Mouse (Mus musculus) heart, postnatal 36 days (tissue): ENCODE results near the gene Apob. TPM values are rescaled to one million over a fixed set of nuclear protein-coding genes. Genes with fewer than 3 reads are reported as not detected.
A peak's percentile ranks its signal among the peaks of the same experiment; 100 is the strongest.
"Not testable (repeated sequence)": the region's sequence is repeated elsewhere in the genome, so short reads cannot be mapped to it uniquely, and the experiment has no call there.

ENCODE experiments used
- DNase-seq, 2 experiments: peaks; one replicate each; pipeline ENCODE4 v3.0.0; 2021 to 2022
- intact Hi-C: fragments of 180-260 bp; cut with DNase I; formaldehyde crosslinking; loops from one replicate; pipeline ENCODE4 v1.15.1; 2025
- total RNA-seq, 2 experiments: library from RNA; stranded (reverse); gene quantifications; 2 replicates each; pipeline ENCODE4 v1.2.3; 2021

Apob gene
- not detected for total RNA-seq

DNA sequence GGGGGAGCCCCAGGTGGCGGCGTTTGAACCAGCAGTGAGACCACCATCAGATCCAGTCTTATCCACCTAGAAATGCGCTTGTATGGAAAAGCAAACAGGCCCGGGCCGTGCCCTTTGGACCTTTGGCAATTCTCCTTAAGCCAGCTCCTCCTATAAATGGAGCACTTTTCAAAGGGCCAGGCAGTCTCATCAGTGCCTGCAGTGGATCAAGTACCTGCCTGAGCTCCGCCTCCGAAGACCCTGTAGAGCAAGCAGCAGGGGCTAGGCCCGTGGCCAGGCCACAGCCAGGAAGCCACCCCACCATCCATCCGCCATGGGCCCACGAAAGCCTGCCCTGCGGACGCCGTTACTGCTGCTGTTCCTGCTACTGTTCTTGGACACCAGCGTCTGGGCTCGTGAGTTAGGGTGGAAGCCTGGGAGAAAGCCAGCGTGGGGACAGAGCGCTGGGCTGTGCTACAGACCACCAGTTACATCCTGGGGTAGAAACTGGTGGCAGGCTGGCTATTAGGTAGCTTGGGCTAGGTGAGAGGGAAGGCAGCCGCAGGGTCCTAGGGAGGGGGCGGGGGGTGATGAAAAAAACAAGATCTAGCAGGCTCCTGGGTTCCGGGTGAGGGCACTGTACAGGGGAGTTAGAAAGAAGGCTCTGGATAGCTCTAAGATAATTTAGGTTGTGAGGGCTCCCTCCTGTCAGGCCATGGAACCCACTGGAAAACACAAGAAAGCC lies at the start of gene Apob:
Gene Apob (plus strand): TSS at position 183 of the 724 bp plus-strand sequence.
- no peak for DNase-seq
- intact Hi-C loops: loop anchor here (2.0 kb wide), 3 partner anchors 73 to 199 kb away; no protein-coding TSS in a partner anchor

DNA sequence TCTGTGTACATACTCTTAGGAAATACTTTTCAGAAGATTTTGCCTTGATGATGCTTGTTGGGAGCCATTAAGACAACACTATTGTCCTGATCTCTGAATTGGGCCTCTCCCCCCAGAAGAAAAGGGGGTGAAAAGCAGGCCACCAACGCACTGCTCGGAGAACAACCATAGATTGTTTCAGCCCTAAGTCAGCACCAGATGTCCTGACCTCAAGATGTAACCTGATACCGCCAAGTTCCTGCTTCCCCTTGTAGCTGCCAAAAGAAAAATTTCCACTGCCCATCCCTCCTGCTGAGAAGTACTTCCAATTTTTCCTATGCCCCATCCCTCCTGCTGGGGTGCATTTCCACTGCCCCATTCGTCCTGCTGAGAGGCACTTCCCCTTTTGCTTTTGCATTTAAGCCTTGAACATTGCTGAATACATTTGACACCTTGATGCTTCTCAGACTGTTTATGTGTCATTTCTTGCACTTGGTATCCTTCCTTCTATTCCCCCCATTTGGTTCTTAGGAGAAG lies 45.0 kb upstream of the Apob start:
- no peak for DNase-seq
- intact Hi-C loops: no loop called here

DNA sequence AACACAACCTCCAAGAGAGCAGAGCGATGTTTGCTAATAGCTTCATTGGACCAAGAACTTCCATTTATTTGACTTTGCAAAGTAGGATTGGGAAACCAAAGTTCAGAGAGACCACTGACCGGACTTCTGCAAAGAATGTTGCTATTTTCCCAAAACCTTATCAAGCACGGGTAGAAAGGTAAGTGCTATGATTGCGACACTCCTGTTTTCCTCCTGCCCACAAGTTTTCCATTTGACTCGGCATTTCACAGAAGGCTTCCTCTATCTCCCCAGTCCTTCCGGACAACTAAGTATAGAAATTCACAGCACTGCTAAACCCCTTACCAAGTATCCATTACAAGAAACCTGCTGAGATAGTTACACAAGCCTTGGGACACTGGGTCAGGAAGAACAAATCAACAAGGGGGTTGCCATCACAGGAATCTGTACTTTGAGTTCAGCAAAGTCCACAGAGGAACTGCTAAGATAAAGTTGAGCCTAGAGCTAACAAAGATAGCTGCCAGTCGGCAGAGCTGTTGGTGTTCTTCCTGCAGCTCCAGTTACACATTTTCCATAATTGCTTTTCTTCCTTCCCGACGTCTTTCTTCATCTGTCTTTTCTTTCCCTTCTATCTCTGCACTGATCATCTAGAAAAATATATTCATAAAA lies 27.2 kb upstream of the Apob start:
- intact Hi-C loops: no loop called here
- no peak for DNase-seq

DNA sequence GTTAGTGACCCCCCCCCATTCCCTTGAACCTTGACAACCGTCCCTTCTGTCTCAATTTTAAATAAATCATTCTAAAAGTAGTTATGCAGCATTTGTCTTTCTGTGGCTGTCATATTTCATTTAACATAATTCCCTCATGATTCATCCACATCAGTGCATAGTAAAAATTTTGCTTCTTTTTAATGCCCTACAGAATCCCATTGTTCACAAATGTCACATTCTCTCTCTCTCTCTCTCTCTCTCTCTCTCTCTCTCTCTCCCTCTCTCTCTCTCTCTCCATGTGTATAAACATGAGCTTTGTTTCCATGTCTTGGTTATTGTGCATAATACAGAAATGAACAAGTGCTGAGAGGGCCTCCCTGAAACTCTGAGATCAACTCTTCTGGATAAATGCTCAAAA lies 18.6 kb upstream of the Apob start:
- DNase-seq: no peak
- intact Hi-C loops: no loop called here

DNA sequence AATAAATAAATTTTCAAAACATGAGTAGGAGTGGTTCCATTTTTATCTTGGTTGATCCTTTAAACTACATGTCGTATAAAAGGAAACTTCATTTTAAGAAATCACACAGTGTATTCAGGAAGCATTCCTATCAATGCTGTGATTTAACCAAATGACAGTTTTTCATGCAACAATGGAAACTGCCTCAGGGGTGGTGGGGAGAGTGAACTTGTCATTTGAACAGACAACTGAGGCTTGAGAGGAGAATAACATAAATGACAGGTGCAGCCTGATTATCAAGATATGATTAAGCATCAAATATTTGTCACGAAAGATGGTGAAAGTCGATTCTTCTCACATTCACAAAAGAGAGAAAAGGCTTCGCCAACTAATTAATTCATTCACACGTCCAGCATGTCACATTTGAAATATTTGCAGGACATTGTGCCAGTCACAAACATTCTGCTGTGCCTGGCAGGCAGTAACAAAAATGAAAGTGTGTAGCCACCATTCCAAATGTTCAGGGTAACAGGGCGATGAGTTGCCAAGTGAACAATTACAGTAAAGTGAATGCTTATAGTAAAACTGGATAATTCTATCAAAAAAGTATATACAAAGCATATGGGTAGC lies 18.0 kb upstream of the Apob start:
- intact Hi-C loops: no loop called here
- DNase-seq: no peak

DNA sequence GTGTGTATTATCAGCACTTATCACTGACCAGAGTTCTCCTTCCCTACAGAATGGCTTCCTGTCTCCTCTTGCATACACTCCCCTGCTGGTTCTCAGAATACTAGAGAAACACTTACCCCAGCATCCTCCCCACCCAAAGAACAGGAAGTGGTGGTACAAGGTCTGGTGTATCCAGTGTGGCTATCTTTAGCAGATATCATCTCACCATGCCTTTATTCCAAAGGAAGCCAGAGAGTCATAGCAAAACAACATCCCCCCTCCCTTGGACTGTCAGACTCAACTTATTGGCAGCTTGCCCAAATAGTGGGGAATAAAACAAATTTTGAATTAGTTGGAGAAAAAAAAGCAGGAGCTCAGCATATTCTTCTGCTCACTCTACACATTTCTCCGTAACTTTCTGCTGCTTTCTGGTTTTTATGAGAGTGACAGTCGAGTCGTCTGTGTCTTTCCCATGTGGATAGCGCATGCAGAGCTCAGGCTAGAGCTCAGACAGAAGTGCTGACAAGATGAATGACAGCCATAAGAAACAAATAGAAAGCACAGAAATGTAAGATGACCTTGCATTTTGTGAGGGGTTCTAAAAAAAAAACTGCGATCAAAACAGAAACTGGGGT lies 15.0 kb upstream of the Apob start:
- intact Hi-C loops: no loop called here
- DNase-seq: no peak

DNA sequence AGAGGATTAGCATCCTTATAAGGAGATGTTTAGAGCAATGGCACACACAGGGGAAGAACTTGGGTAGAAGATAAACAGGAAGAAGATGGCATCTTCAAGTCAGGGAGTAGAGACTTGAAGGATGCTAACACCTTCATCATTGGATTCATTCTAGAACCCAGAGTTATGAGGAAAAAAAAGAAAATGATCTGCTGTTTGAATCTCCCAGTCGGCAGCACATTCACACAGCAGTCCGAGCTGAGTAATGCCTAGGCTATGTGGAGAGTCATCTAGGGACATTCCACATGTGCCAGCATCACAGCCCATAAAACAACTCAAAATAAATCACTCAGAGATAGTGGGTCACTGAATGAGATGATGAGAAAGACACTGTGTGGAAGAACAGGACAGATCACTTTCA lies 10.2 kb upstream of the Apob start:
- intact Hi-C loops: no loop called here

DNA sequence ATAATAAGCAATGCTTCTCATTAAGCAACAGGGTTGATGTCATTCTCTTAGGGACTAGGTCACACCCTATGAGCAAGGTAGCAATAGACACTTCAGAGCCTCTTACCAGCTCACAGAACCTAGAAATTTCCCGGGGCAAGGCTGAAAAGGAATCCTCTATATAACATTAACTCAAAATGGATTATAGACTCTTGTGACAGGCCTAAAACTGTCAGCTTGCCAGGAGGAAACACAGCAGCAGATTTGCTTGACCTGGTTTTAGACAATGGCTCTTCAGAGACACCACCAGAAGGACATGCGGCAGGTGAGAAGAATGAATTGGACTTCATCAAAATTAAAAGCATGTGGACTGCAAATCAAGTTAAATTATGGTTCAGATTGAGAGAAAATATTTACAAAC lies 7.1 kb upstream of the Apob start:
- no peak for DNase-seq
- intact Hi-C loops: no loop called here

More for the DNA sequence above, 10.2 kb upstream of the Apob start:
- no peak for DNase-seq

DNA sequence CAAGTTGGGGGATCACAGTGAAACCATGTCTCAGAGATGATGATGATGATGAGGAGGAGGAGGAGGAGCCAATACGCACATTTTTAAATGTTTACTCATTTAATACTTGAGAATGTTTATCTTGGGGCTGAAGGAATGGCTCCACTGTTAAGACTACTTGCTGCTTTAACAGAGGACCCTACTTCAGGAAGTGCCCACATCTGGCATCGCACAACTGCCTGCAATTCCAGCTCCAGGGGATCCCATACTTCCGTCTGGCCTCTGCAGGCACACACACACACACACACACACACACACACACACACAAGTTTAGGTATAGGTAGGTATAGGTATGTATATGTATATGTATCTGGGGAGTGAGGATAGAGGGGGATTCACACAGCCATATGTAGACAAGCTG lies 6.6 kb upstream of the Apob start:
- no peak for DNase-seq
- intact Hi-C loops: no loop called here

DNA sequence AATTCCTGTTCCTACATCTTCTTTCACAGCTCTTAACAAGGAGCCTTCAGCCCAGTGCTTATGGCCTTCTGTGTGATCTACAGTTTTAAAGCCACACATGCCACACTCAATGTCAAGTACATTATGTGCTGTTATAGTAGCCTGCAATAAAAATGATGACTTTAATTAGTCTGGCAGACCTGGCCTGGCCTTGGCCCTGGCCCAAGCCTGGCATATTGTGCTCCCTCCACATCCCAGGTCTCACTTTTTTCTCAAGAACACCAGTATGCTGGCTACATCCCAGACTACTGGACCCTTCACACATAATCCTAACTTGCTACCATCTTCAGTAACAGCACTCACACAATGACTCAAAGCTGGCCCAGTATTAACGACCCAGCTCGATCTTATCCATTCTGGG lies 5.7 kb upstream of the Apob start:
- intact Hi-C loops: no loop called here
- DNase-seq: no peak

DNA sequence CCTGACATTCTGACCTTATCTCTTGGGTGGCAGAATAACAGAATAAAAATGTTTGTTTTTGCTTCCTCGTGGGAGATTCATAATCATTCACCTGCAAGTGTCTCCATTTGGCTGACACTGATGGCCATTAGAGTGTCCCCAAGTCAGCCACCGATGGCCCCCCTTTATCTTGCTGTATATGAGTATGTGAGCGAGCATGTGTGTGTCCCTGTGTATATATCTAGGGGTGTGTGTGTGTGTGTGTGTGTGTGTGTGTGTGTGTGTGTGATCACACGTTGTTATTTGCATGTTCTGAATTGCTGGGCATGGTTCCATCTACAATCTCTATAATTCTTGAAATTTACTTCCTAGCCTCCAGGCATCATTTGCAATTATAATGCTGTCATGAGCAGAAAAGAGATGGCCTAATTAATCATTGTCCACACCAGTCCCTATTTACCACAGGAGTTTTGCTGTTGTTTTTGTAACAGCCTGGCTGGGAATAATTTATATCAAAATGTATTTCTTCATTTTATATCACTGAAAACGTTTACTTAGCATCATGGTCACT lies 3.6 kb upstream of the Apob start:
- intact Hi-C loops: no loop called here

DNA sequence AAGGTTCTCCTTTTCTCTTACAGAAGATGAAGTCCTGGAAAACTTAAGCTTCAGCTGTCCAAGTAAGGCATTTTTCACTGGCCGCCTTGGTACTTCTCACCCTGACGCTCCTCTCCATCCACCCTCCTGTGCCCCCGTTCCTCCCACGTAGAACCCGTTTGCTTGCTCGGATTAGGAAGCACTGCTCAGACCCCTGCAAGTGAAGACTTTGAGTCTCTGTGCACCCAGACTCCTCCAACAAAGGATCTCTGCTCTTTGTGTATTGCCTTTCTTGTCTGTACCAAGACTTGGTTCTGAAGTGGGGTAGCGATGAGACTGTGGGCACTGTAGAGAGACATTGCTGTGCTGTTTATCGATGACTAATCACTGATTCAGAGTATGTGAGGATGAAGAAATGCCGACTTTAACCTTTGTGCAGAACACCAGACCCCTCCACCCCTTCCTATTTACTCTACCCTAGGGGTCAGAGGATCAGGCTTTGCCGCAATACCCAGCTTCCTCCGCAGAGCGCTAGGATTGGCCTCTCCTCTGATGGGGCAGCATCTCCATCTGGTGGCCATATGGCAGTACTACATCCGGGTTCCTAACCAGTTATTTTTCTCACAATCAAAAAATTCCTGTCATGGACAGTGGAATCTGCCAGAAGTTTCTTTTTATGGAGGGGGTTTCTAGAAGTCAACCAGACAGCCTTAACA lies 889 bp downstream of the Apob start:
- peak; percentile 60 to 64 for DNase-seq
- intact Hi-C loops: loop anchor here (2.0 kb wide), 3 partner anchors 74 to 200 kb away; no protein-coding TSS in a partner anchor

More for the DNA sequence above, 3.6 kb upstream of the Apob start:
- no peak for DNase-seq

DNA sequence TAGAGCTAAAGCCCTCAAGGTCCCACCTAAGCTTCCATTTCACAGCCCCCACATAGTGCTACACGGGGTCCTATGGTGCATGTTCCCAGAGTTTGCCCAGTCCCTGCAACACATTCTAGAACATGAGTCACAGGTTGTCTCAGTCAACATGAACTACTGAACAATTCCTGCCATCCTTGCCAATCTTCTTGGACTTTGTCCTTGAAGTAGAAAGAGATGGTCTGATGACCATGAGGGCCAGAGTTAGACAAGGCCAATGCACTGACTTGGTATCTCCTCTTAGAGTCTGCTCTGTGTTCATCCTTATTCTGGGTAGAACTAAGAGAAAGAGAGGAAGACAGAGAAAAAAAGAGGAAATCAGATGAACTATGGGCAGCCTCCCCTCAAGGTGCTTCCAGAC lies 7.0 kb downstream of the Apob start:
- no peak for DNase-seq
- intact Hi-C loops: no loop called here

DNA sequence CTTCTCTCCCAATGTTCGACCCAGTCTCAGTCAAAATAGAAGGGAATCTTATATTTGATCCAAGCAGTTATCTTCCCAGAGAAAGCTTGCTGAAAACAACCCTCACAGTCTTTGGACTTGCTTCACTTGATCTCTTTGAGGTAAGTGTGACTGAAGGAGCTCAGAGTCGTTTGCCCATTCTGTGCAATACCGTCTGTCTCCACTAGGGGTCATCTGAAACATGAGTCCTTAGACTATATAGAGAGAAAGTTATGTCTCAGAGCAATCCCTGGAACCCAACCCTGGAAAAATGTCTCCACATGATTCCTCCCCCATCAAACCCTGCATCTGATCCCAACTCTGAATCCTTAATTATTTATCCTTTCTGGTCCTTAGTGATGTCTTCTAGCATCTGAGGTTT lies 13.4 kb downstream of the Apob start:
- peak; percentile 19 to 43 for DNase-seq
- intact Hi-C loops: loop anchor here (1.0 to 5.0 kb wide), 2 partner anchors 241 to 315 kb away; no protein-coding TSS in a partner anchor

DNA sequence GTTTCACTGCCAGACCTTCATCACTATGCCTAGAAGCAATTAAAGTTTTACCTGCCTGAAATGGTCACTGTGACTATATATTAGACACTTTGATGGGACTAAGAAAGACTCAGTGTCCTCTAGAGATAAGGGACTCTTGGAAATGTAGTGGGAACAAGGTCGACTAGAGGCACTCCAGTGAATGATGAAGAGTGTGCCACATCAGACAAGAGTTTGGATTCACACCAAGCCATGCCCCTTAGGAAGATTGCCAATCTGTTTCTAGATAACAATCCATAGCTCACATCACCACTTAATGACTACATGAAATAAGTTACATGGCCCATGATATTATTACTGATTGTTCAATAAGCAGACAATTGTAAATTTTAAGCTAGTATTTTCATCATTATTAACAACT lies 14.1 kb downstream of the Apob start:
- no peak for DNase-seq
- intact Hi-C loops: loop anchor here (1.0 to 5.0 kb wide), 2 partner anchors 241 to 315 kb away; no protein-coding TSS in a partner anchor

DNA sequence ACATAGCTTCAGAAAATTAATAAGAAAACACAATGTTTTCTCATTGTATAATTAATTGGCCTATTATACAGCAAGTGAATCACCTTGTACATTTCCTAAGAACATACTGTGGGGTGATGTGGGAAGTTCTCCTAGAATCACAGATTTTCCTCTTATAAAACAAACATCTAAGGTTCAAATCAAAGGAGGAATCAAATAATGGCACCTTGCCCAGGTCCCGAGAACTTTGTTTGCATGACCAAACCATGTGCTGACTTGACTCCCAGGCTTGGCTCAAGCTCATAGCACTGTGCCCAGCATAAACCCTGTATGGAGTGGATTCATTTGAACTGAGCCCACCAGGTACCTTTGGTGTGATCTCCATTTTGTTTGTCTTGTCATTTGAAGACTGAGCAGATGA lies 43.5 kb downstream of the Apob start:
- intact Hi-C loops: no loop called here
- DNase-seq: no peak

DNA sequence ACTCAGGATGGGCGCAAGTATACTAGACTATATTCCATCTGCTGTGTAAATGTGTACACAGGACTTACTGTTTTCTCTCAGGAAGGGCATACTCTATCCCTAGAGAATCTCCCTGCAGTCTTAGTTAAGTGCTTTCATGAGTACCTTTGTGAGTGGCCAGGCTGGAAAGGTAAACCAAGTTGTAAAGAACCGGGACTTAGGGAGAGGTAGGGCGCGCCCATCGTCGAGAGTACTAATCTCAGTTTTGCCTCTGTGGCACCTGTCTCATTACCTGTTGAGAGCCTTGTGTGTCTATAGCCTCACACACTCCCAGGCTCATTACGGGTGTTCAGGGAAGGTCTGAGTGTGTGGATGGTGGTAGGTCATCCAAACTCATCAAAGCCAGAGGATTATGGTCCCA lies 52.1 kb downstream of the Apob start:
- intact Hi-C loops: no loop called here
- no peak for DNase-seq

DNA sequence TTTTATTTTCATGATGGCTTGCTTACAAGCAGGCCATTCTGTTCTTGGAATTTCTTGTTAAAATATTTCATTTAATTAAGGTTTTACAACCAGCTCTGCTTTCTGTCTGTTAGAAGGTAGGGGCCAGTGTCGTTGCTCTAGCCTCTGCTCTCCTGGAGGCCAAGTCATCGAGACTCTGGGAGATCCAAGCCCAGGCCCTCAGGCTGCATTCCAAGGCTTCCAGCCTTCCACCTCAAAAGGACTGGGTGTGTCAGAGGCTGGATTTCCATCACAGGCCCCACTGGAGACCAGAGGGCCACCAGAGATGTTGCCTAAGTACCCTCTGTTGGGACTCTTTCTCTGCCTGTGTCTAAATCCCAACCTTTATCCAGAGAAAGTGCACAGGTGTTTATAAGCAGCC lies 52.6 kb downstream of the Apob start:
- intact Hi-C loops: no loop called here
- DNase-seq: no peak

DNA sequence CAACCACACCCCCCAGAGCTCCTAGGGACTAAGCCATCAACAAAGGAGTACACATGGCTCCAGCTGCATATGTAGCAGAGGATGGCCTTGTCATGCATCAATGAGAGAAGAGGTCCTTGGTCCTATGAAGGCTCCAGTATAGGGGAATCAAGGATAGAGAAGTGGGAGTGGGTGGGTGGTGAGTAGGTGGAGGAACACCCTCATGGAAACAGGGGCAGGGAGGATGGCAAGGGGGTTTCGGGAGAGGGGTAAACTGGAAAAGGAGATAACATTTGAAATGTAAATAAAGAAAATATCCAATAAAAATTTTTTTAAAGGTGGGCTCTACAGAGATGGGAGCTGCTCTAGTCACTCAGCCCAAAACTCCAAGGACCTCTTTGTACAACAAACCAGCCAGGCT lies 53.7 kb downstream of the Apob start:
- DNase-seq, intact Hi-C loops: not testable (repeated sequence)
